Mouse (Mus musculus) bone marrow, adult 2 months (tissue): ENCODE measurements at regions not wholly inside any gene's neighbourhood (a gene's known extent, or its start where the extent isn't known, plus 50 kb on each side); places are given as distances from the start of the nearest gene placed in this dataset.
A peak's percentile ranks its signal among the peaks of the same experiment; 100 is the strongest.
"Not testable (repeated sequence)": the region's sequence is repeated elsewhere in the genome, so short reads cannot be mapped to it uniquely, and the experiment has no call there.

Experiments used
- H3K27ac ChIP-seq: fragments of 200-500 bp; 2 replicates; pipeline ENCODE4 v1.5.1; 2012; ENCODE audit warnings: low read depth, mild to moderate bottlenecking, control low read depth, inconsistent platforms, low read length; ENCODE audit not compliant: control insufficient read depth, poor library complexity, insufficient read depth
- H3K4me1 ChIP-seq: fragments of 200-500 bp; 2 replicates; pipeline ENCODE4 v1.6.1; 2011; ENCODE audit warnings: low read length; ENCODE audit not compliant: control insufficient read depth, insufficient read depth
- H3K4me3 ChIP-seq: fragments of 200-500 bp; replicated peaks from 2 replicates; pipeline ENCODE3; 2011; ENCODE audit warnings: mild to moderate bottlenecking, low read depth, low read length, control low read depth; ENCODE audit not compliant: control insufficient read depth
- CTCF ChIP-seq: fragments of 200-500 bp; IDR thresholded peaks from 2 replicates; pipeline ENCODE4 v1.5.1; 2011; ENCODE audit warnings: low read length, control low read depth; ENCODE audit not compliant: control insufficient read depth, insufficient read depth
- POLR2A ChIP-seq: fragments of 200-500 bp; IDR thresholded peaks from 2 replicates; pipeline ENCODE4 v1.6.1; 2011; ENCODE audit warnings: low read depth, mild to moderate bottlenecking, control low read depth, low read length, borderline replicate concordance; ENCODE audit not compliant: control insufficient read depth
- WGBS: fragments of 180-500 bp; shearing (Covaris S2); methylation state at CpG from one replicate; pipeline ENCODE4 v1.1.7; 2018; 5-methylcytosine and 5-hydroxymethylcytosine counted together

DNA sequence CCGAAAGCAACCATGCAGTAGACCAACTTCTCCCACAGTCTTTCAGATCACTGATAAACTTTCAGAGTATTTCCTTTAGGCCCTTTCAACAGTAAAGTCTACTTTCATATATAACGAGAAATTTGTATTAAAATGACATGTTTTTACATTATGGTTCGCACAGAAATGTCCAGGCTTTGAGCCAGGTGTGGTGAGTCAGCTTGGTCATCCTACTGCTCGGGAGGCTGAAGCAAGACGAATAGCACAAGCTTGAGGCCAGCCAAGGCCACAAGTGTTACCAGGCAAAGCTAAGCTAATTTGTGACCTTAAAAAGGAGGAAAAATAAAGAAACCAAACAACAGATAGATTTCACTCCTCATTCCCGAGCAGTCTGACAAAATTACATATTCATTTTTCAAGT lies 197.0 kb upstream of the Olfr1324 start:
- H3K27ac ChIP-seq = no peak overlapping the region
- 73% methylated on average over 6 of the region's 6 CpGs for WGBS
- H3K4me1 ChIP-seq = no peaks in the 10 kb centered on the region
- H3K4me3 ChIP-seq = no peak overlapping the region
- TF ChIP-seq CTCF (no peak), POLR2A (no peak)

GRCm38 (mm10) chrX:50622984-50623455 lies 194.7 kb upstream of the Olfr1324 start:
- no peak overlapping the region for H3K4me3 ChIP-seq
- 73% methylated on average over 19 of the region's 19 CpGs for WGBS
- no peak for TF ChIP-seq CTCF
- no peak for TF ChIP-seq POLR2A
- no peaks in the 10 kb centered on the region for H3K4me1 ChIP-seq
- H3K27ac ChIP-seq = no peak overlapping the region

- Histone ChIP-seq H3K4me3 (no peak overlapping the region), H3K4me1 (no peaks in the 10 kb centered on the region), H3K27ac (no peak overlapping the region)
- 83% methylated on average over 8 of the region's 8 CpGs for WGBS
- TF ChIP-seq CTCF (no peak), POLR2A (no peak)
Measured at GRCm38 (mm10) chrX:50620909-50621308, 192.6 kb upstream of the Olfr1324 start.

- Histone ChIP-seq H3K4me1 (no peaks in the 10 kb centered on the region), H3K4me3 (no peak overlapping the region), H3K27ac (no peak overlapping the region)
- WGBS = 52% methylated on average over 9 of the region's 9 CpGs
- TF ChIP-seq POLR2A = no peak
- TF ChIP-seq CTCF = no peak
Measured at GRCm38 (mm10) chrX:50619919-50620318, 191.6 kb upstream of the Olfr1324 start.

DNA sequence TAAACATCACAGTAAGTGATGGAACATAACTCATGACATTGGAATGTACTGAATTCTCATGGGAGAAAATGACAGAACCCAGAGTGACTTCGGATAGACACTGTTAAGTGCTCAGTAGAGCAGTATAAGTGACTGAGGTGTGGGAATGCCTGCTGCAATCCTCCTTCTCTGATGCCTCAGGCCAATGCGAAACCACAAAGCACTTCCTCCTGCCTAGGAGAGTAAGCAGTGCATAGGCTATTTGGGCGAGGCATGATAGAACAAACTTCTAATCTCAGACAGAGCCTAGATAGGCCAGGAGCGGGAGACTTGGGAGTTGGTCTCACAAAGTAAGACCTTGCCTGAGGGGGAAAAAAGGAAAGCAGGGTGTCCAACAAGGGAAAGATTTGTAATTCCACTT lies 190.6 kb upstream of the Olfr1324 start:
- WGBS = 31% methylated on average over 4 of the region's 4 CpGs
- Histone ChIP-seq H3K4me1 (no peaks in the 10 kb centered on the region), H3K4me3 (no peak overlapping the region), H3K27ac (no peak overlapping the region)
- TF ChIP-seq CTCF (no peak), POLR2A (no peak)

- H3K4me3 ChIP-seq, H3K4me1 ChIP-seq, H3K27ac ChIP-seq: not testable (repeated sequence)
- 66% methylated on average over 8 of the region's 8 CpGs for WGBS
Measured at GRCm38 (mm10) chrX:50616920-50617319, 188.6 kb upstream of the Olfr1324 start.

GRCm38 (mm10) chrX:50614874-50615273 lies 186.6 kb upstream of the Olfr1324 start:
- H3K27ac ChIP-seq, H3K4me1 ChIP-seq, H3K4me3 ChIP-seq: not testable (repeated sequence)
- WGBS = 62% methylated on average over 3 of the region's 3 CpGs

GRCm38 (mm10) chrX:50614367-50614766 lies 186.1 kb upstream of the Olfr1324 start:
- H3K27ac ChIP-seq, H3K4me1 ChIP-seq, H3K4me3 ChIP-seq: not testable (repeated sequence)
- WGBS = 58% methylated on average over 6 of the region's 6 CpGs

- H3K4me3 ChIP-seq = peak overlapping the region; percentile 22
- 64% methylated on average over 9 of the region's 9 CpGs for WGBS
- TF ChIP-seq CTCF (0 out of 2 replicates have a peak, but pooled peaks have one; percentile 2), POLR2A (no peak)
- no peaks in the 10 kb centered on the region for H3K4me1 ChIP-seq
- peak overlapping the region; percentile 21; the same call in 1 of the 2 replicates for H3K27ac ChIP-seq
Measured at GRCm38 (mm10) chrX:50611765-50612591, 183.7 kb upstream of the Olfr1324 start.

DNA sequence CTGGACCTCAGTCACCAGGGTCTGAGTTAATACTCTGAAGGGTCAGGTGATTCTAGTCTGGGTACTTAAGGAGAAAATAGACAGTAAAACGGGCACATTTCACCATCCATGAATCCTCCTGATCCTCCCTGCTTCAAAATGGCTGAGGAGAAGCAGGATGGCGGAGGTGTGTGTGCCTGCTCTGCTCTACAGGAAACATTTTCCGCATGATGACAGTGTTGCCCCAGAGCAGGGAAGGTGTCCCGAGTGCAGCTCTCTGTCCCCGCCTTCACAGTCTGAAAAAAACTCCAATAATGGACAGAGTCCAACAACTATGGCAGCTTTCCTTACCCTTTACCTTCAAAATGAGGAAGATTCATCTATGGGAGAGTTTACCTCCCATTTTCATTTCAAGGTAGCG lies 179.8 kb upstream of the Olfr1324 start:
- 68% methylated on average over 6 of the region's 6 CpGs for WGBS
- H3K4me3 ChIP-seq, H3K27ac ChIP-seq, H3K4me1 ChIP-seq: not testable (repeated sequence)
